Mouse (Mus musculus): ENCODE measurements around the gene Eef1e1.
"Not testable (repeated sequence)": the region's sequence is repeated elsewhere in the genome, so short reads cannot be mapped to it uniquely, and the experiment has no call there.

Eef1e1 gene

GRCm38 (mm10) chr13:38625492-38626228 lies 33.2 kb downstream of the Eef1e1 start:
- in situ Hi-C loops (cut with MboI, MseI), result no loop called here

DNA sequence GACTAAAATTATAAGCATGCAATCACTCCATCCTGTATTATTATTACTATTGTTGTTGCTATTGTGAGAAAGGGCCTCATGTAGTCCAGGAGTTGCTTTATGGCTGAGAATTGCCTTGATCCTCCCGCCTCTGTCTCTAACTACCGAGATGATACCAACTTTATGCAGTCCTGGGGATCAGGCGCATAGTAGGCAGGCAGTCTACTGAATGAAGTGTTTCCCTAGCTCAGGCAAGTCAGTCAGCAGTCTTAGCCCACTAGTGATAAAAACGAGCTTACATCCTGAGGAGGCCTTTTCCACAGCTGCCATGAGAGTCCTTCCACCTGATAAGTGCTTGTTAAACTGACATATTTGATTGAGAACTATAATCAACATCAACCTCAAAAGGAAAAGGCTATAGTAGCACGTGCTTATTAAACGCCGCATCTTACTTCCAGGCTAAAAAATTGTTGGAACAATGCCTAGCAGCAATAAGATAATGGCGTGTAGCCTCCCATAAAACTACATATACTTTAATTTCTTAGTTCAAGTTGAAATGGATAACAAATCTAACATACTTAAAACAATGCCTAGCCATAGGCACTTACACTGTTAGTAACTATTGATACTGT lies 34.5 kb downstream of the Eef1e1 start:
- in situ Hi-C loops (cut with MboI, MseI), result no loop called here

DNA sequence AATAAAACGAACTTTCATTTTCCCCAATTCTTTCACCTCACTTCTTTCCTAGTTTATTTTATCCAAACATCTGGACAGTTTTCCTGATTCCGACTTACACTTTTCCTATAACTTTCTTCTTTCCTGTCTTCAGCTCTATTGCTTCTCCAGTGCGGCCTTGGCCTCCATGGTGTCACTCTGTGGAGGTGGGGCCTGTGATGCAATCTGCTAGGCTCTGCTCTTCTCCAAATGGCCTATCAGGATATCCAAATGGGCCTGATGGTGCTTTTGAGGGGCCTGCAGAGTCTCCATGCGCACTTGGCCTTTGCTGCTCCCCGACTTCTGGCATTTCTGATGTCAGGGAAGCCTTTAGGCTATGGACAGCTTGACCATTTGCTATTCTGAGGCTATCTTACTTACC lies 35.6 kb downstream of the Eef1e1 start:
- in situ Hi-C loops (cut with MboI, MseI), result no loop called here

GRCm38 (mm10) chr13:38618001-38618630 lies 40.7 kb downstream of the Eef1e1 start:
- in situ Hi-C loops (cut with MboI, MseI), result not testable (repeated sequence)

GRCm38 (mm10) chr13:38616887-38617286 lies 42.0 kb downstream of the Eef1e1 start:
- in situ Hi-C loops (cut with MboI, MseI), result no loop called here

DNA sequence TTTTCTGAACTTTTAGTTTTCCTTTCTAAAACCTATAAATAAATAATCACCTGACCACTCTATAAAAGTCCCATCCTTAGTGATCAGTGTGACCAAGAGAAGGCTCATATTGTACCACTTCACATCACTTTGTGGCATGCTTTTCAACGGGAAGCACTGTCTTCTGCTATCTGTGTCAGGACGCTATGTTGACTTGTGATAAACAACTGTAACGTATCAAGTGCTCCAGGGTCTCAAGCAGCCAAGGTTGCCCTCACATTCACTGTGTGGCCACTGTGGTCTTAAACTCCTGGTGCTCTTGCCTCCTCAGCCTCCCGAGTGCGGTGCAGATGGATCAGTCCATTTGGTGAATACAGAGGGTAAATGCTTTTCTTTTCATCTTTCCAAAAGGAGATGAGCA lies 43.2 kb downstream of the Eef1e1 start:
- in situ Hi-C loops (cut with MboI, MseI), result no loop called here

GRCm38 (mm10) chr13:38614298-38614697 lies 44.6 kb downstream of the Eef1e1 start:
- in situ Hi-C loops (cut with MboI, MseI), result no loop called here

GRCm38 (mm10) chr13:38613583-38613982 lies 45.3 kb downstream of the Eef1e1 start:
- in situ Hi-C loops (cut with MboI, MseI), result no loop called here

GRCm38 (mm10) chr13:38612608-38613007 lies 46.2 kb downstream of the Eef1e1 start:
- in situ Hi-C loops (cut with MboI, MseI), result no loop called here

DNA sequence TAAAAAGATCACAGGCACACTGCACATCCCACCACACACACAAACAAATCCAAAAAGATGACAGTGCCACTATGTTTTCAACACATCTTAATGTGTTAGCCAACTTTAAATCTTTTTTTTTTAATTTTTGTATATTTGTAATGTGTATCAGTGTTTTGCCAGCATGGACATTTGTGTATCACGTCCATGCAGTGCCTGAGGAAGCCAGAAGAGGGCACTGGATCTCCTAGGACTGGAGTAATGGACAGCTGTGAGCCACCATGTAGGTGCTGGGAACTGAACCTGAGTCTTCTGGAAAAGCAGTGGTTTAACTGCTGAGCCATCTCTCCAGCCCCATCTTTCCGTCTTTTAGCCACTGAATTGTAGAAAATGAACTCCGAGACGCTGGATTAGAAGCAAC lies 46.7 kb downstream of the Eef1e1 start:
- in situ Hi-C loops (cut with MboI, MseI), result no loop called here

GRCm38 (mm10) chr13:38610336-38610735 lies 48.5 kb downstream of the Eef1e1 start:
- in situ Hi-C loops (cut with MboI, MseI), result no loop called here

GRCm38 (mm10) chr13:38607130-38607529 lies 51.7 kb downstream of the Eef1e1 start:
- in situ Hi-C loops (cut with MboI, MseI), result loop anchor here (10.0 kb wide), 1 partner anchor 1972 kb away; no protein-coding TSS in a partner anchor

DNA sequence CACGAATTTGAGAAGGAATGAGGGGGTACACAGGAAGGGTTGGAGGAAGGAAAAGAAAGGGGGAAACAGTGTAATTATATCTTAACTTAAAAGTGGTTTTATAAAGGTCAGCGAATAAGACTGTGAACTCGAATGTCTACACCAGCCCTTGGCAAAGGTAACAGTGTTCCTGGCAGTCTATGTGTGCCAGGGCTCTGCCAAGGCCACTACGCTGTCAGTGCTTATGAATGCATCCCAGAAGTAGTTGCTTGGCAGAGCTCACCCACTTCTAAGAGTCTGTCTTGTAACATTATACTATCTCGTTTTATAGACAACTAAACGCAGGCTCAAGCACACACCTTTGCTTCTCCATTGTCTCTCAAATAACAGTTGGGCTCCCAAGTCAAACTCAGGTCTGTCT lies 53.5 kb downstream of the Eef1e1 start:
- in situ Hi-C loops (cut with MboI, MseI), result loop anchor here (10.0 kb wide), 1 partner anchor 1971 kb away; no protein-coding TSS in a partner anchor

GRCm38 (mm10) chr13:38602966-38603365 lies 55.9 kb downstream of the Eef1e1 start:
- in situ Hi-C loops (cut with MboI, MseI), result loop anchor here (10.0 kb wide), 1 partner anchor 1968 kb away; no protein-coding TSS in a partner anchor

DNA sequence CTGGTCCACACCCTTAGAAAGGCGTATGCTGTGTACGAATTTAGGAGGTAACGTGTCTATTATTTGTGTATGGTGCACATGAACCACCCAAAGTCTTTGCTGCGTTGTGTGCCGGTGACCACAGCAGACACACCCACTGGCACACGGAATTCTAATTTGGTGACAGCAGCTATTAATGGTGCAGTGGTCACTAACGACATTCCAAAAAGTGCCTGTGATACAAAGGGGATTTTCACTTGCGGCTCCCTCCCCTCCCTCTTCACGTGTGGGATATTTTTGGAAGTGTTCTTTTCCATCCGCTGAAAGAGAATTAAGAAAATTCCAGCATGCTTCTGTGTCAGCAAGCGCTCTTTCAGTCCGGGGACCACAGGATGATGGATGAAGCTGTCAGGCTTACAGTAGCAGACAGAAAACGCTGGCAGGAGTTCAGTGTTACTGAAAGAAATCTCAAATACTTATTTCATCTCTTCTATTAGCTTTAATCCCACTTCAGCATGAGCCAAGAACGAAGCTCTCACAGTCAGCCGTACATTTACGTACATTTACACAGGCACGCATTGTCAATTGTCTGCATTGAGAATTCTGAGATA lies 56.5 kb downstream of the Eef1e1 start:
- in situ Hi-C loops (cut with MboI, MseI), result loop anchor here (10.0 kb wide), 1 partner anchor 1968 kb away; no protein-coding TSS in a partner anchor

DNA sequence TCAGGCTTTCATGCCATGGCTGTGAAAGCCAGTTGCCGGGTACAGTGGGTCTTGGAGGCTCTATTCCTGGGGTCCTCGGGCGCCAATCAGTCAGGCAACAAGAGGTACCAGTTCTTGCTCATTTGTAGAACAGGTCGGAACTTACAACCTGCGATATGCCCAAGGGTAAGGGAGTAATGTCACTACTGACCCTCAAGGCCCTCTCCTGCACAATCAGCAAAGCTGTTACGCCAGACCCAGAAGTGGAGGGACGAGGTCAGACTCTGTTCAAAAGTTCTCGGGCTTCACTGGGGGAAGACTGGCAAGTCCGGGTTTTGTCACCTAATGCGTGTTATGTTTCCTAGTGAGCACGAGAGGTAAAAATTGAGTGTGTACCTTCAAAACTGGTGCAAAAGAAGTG lies 58.0 kb downstream of the Eef1e1 start:
- in situ Hi-C loops (cut with MboI, MseI), result loop anchor here (10.0 kb wide), 1 partner anchor 1966 kb away; no protein-coding TSS in a partner anchor

DNA sequence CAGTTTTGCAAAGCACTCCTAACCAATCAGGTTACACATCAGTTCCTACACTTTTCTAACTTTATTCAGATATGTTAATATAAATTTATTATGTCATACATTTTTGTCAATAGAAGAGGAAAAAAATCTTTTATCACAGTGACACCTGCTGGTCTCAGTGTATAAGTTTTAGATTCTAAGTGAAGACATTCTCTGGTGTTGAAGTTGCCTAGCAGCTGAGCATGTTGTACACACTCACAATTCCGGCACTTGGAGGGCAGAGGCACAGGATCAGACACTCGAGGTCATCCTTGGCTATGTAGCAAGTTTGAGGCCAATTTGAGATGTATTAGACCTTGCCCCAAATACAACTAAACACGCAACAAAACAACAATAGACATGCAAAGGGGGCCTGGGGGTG lies 61.8 kb downstream of the Eef1e1 start:
- in situ Hi-C loops (cut with MboI, MseI), result no loop called here

DNA sequence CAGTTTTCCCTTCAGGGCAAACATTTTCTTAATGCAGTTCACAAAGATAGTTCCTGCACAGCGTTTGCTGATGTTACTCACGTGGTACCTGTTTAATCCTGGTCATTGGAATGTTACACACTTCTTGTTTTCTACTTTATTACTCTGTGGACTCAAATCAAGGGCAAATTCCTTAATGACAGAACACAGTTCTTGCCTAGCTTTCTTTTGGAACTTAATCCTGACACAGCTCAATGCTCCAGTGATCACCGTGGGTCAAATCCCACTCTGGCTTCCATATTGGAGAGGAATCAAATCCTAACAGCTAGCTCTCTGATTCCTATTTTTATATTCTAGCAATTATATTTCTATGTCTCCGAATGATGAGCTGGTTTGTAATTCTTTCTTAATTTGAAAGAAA lies 62.4 kb downstream of the Eef1e1 start:
- in situ Hi-C loops (cut with MboI, MseI), result no loop called here

All from T-helper 1 cell (primary cell).